Mouse (Mus musculus): ENCODE measurements around the gene Sult1c1.
"Not testable (repeated sequence)": the region's sequence is repeated elsewhere in the genome, so short reads cannot be mapped to it uniquely, and the experiment has no call there.

The Sult1c1 gene

GRCm38 (mm10) chr17:53990574-53990973, at the start of gene Sult1c1:
TSS of gene Sult1c1 (minus strand) at chr17:53990674.
- DNase-seq: no peak

GRCm38 (mm10) chr17:54014204-54014603, 23.7 kb upstream of the Sult1c1 start:
- no peak for DNase-seq

GRCm38 (mm10) chr17:54011196-54011595, 20.7 kb upstream of the Sult1c1 start:
- DNase-seq: no peak

GRCm38 (mm10) chr17:54010536-54010935, 20.1 kb upstream of the Sult1c1 start:
- DNase-seq: not testable (repeated sequence)

- no peak for DNase-seq
Measured at GRCm38 (mm10) chr17:54003522-54003921, 13.0 kb upstream of the Sult1c1 start.

- DNase-seq: no peak
Measured at GRCm38 (mm10) chr17:53973606-53974005, 16.9 kb downstream of the Sult1c1 start.

- peak; percentile 29 for DNase-seq
Measured at GRCm38 (mm10) chr17:53941569-53942162, 48.8 kb downstream of the Sult1c1 start.

- no peak for DNase-seq
Measured at GRCm38 (mm10) chr17:53940726-53941125, 49.7 kb downstream of the Sult1c1 start.

Measured in cerebellum, adult 11-12 months (tissue).